Mouse (Mus musculus) thymus, postnatal 10 days (tissue): ENCODE measurements around the gene Ppp2r3c.
"Not testable (repeated sequence)": the region's sequence is repeated elsewhere in the genome, so short reads cannot be mapped to it uniquely, and the experiment has no call there.

Experiments used
- DNase-seq, 2 experiments: peaks; one replicate each; pipeline ENCODE4 v3.0.0; 2021; ENCODE audit warnings: low spot score in 2 of 2

Ppp2r3c gene

DNA sequence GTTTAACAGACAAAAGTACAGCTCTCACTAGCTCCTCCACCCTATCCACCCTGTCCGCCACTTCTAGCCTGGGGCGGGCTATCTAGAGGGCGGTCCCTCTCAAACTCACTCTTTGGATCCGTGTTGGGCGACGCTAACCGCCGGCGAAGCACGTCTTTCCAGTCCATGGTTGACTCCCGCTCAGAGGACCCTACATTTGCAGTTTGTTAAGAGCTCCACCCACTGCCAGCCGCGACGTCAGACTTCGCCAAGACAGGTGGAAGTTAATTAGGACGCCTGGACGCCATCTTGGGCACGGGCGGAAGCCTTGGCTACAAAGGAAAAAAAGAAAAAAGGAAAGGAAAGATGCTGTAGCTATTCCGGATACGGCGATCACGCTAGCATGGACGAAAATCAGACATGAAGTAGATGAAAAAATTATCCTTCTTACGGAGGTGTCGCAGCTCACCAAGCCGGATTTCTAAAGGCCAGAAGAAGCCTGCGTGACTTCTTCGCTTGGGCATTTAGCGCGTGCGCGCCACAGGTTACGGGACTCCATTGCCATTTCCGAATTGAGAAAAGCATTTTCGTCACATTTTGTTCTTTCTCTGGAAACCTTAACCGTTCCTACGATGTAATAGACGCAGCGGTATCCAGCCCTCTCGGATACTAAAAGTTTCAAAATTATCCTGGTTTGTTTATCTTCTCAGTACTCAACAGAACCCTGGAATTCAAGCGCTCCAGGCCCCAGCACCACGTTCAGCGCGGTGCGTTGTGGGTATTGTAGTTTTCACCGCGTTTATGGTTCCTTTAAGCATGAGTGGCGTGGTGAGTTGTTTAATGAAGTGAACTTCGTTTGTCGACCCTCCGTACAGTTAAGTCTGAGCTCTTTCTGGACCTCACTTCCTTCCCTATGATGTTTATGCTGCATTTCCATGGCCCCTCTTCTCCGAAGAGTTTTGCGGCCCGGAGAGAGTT, at the start of gene Ppp2r3c:
Gene Ppp2r3c, minus strand, starts transcription at position 514 of the 957 bp plus-strand sequence.
- peak; percentile 84 to 85 for DNase-seq

DNA sequence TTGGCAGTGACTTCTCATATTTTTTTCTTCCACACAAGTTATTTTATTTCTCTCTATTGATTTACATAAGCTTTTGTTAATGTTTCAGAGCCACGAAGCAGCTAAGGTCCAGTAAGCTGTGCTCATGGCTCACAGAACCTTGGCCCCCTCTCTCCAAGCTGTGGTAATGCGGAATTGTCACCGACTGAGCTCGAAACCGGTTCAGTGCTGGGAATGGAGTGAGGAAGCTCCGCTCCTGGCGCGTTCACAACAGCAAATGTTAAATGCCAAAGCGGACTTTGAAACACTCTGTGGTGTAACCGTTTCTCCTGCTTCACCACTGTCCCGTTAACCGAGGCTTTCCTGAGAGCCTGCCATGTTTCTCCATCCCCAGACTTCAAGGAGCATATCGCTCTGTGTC, 41.8 kb upstream of the Ppp2r3c start:
- DNase-seq, result no peak

DNA sequence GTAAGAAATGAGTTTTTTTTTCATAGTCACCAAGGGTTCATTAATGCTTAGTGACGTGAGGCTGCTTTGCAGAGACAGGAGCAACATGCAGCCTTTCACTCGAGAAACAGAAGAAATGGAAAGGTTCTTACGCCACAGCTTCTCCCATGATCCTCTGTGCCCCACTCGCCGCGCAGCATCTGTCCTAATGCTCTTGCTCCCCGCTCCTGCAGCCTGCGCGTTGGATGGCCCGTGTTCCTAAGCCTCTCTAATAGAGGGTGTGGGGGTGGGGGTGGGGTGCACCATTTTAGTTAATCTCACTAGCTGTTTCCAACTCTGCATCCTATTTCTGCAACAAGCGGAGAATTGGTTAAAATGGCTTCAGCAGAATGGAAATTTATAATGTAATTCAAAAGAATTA, 41.2 kb upstream of the Ppp2r3c start:
- DNase-seq, result no peak

DNA sequence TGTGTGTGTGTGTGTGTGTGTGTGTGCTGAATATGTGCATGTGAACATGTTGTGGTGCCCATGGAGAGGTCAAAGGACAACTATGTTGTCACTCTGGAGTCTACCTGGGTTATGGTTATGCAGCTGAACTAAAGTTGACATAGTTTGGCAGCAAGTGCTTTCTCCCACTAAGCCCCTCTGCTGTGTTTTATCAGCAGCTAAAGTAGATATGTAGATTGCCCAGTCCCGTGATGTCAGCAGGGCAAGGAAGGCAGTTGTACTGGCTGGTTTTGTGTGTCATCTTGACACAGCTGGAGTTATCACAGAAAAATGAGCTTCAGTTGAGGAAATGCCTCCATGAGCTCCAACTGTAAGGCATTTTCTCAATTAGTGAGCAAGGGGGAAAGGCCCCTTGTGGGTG, 40.2 kb upstream of the Ppp2r3c start:
- not testable (repeated sequence) for DNase-seq

DNA sequence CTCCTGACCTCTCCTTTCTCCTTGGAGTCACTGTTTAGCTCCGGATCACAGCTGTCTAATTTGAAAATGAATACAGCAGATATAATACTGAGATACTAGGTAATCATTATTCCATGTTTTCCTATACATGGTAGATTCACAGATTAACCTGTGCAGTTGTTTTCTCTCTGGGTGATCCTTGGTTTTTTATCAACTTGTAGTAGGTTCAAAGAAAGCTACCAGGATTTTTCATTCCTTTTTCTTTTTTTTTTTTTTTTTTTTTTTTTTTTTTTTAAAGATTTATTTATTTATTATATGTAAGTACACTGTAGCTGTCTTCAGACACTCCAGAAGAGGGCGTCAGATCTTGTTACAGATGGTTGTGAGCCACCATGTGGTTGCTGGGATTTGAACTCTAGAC, 35.7 kb upstream of the Ppp2r3c start:
- DNase-seq, result not testable (repeated sequence)

DNA sequence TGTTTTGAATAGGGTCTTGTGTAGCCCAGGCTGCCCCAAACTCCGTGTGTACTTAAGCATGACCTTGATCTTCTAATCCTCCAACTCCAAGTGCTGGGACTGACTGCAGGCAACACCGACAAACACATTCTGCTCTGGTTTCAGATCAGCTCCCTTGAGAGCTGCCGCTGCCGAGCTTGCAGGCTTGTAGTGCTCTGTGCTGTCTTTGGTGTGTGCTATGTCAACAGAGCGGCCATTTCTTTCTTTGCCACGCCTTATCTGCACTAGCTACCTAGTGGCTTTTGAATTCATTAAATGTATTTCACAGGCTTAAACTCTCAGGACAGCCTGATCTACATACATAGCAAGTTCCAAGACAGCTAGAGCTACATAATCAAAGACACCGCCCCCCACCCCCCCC, 30.9 kb upstream of the Ppp2r3c start:
- no peak for DNase-seq

DNA sequence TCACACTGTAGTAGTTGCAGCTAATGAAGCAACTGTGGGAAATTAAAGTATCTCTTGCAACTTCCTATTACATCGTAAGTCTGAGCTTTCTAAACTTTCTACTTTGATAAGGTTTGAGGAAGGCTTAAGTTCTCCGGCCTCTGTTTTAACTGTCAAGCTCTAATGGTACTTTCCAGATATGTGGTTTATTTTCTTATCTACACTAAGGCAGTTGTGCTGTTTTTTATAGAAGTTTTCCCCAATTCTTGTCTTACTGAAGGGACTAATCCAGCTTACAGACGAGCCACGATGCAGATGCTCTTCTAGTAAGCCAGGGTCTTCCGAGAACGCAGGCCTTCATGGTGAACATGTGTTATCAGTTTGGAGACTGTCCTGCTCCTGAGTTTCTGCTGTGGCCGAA, 26.6 kb upstream of the Ppp2r3c start:
- DNase-seq, result no peak

DNA sequence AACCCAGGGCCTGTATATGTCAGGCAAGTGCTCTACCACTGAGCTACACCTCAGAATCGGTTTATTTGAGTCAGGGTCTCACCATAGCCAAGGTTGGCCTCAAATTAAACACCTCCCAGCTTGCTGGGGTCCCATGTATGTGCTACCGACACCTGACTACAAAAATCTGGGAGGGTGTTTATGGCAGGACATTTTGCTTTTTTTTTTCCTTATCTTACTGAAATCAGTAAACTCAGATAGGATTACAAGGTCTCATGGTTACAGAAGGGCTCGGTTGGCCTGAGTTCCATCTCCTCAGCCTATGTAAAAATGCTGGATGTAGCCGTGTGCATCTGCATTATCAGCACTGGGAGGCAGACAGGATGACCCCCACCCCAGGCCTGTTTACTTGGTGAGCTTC, 26.0 kb upstream of the Ppp2r3c start:
- no peak for DNase-seq

DNA sequence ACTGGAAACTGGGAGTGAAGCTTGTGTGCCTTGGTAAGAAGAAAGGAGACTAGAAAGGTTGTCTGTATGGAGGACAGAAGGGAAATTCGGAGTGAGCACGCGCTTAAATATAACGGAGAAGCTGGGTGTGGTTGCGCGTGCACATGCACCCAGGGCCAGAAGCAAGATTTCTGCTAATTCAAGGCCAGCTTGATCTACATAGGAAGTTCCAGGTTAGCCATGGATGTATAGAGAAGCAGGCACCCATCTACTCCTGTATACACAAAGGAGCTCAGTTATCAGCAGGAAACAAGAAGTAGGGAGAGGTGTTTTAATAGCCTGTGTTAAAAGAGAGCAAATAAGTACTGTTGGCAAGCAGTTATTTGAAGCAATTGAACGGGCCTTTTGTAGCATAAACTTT, 22.9 kb upstream of the Ppp2r3c start:
- no peak for DNase-seq

DNA sequence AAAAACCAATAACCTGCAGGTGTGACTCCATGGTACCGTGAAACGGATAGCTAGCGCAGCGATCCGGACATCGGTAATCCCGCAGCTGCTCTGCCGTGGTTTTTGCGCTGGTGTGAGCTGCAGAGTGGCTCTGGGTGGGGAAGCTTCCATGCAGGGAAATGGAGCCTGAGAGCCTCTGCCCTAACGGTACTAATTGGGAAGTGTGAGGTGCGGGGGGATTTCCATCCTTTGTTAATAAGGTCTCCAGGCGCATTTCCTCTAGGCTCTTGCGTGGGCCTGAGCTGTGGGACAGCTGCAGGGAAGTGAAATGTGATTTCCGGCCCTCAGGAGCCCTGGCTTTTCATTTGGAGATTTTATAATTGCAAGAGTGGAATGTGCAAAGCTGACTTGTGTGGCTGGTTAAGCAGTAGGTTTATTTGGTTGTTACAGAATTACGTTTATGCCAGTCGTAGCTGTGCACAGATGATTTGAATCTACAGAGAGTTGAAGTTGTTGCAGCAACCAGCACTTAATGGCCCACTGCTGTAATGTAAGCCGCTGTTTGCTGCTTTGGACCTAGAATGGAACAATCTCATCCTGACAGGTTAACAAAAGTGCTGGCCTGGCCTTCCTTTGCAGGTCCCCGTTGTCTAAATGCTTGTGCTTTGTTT, 19.0 kb upstream of the Ppp2r3c start:
- DNase-seq, result no peak

DNA sequence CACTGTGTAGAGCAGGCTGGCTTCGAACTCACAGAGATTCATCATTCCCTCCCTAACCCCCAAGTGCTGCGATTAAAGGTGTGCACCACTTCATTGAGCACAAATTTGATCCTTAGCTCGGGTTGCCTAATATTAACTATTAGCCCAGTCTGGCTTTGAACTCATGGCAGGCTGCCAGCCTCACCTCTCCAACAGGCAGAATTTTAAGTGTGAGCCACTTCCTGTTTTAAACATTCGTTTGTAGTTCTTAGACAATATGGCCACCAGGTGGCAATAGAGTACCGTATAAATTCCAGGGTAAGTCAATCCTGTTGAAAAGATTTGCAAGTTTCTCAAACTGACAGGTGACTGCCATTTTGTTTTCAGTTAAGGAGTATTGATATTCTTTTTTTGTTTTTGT, 12.4 kb upstream of the Ppp2r3c start:
- DNase-seq, result peak; percentile 74 to 91

DNA sequence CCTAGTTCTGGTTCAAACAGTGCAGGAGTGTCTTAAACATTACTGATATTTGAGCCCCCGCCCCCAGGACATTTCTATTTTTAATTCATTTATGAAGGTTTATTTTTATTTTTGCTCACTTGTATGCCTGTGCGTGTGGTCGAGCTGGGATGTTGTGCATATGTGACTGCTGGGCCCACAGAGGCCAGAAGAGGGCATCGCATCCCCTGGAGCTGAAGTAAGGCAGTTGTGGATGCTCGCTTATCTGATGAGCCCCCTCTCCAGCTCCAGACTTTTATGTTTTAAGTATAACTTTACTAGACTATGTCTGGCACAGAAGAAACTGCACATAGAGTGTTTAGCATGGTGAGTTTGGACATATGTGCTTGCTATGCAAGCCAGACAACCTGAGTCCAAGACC, 11.1 kb upstream of the Ppp2r3c start:
- DNase-seq, result no peak

DNA sequence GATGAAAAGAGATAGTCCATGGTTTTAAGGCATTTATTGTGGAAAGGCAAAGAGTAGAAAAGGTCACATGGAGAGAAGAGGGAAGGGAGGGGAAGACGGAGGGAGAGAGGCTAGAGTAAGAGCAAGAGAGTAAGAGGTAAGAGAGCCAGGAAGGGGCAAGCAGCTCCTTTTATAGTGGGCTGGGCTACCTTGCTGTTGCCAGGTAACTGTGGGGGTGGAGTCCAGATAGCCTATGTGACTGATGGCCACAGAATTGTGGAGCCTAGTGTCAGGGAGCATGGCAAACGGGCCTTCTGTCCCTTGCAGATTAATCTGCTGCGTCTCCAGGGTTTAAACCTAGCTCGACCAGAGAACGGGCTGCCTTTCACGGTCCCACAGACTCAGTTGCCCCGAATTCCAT, 9.0 kb upstream of the Ppp2r3c start:
- DNase-seq, result no peak

DNA sequence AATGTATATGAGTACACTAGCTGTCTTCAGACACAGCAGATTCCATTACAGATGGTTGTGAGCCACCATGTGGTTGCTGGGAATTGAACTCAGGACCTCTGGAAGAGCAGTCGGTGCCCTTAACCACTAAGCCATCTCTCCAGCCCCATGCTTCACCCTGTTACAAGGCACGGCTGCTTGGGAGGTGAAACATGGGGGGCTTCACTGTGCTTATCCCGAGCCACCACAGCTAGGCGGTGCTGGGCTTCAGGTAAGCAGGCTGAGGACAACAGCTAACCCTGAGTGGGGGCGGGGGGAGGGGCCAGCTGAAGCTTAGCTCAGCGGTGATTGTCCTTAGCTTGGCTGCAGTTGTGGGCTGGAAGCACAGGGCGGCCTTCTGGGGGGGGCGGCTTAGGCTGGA, 6.7 kb upstream of the Ppp2r3c start:
- DNase-seq, result no peak

DNA sequence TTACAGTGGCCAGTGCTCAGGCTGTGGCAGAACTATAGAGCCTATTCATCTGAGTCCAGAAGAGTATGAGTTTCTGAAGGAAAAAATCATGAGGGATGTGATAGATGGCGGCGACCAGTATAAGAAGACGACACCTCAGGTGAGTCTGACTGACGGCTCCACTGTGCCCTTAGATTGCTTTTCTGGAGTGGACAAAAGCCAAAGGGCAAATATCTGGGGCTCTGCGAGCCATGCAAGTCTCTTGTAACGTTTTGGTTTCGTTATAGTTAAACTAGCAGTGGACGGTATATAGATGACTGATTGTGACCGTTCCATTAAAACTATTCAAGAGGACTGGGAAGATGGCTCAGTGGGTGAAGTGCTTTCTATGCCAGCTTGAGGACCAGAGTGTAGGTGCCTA, 5.9 kb upstream of the Ppp2r3c start:
- DNase-seq, result no peak

DNA sequence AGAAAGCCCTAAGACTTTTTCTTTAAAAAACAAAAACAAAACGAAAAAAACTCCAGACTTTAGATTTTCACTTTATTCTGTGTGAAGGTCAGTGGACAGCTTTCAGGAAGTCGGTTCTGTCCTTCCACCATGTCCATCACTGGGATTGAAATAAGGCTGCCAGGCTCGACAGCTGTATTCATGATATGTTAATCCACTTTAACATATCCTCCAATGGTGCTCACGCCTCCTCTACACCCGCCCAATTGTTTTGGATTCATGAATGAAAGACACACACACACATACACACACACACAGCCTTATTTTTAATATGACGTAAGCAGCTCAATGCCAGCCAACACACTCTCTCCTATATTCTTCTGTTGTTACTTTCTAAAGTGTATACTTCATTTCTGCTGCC, 4.8 kb upstream of the Ppp2r3c start:
- no peak for DNase-seq

DNA sequence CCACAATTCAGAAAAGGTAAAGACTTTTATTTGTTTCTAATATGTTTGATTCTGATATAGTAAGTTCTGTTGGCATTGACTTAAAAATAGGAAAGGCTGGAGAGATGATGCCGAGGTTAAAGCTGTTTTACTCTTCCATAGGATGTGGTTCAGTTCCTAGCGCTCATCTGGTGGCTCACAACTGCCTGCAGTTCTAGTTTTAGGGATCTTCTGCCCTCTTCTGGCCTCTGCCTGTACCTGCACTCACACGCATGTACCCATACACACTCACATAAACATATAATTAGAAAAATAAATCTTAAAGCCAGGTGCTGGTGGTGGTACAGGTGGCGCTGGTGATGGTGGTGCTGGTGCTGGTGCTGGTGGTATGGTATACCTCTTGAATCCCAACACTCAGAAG, 3.6 kb upstream of the Ppp2r3c start:
- DNase-seq, result no peak

DNA sequence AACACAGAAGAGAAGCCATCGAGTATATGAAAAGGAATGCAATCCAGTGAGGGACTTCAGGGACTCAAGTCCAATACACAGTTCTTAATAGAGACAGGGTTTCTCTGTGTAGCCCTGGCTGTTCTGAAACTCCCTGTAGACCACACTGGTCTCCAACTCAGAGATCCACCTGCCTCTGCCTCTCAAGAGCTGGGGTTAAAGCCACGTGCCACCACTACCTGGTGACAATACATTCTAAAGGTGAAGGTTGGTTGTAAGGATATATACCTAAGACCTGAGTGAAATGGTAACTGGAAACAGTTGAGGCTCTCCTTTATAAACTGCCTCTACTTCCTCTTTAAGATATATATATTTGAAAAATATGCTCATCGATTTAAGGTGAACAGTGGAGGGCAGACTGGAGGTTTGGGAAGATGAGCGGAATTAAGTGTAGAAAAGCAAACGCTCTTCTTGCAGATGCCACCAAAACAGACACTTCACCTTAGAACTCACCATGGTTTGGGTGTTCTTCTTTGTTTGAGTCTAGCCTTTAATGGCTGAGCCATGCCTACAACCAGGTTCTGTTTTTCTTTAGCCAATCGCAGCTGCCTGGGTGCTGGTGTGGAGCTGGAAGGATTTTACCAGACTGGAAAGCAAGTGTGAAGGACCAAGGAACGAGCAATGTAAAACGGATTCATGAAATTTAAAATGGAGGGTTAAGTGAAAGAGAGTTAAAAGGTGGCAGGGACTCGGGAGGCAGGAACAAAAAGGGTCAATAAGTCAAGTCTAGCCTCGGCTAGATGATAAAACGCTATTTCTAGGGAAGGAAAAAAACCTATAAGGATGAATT, 1.1 kb downstream of the Ppp2r3c start:
- no peak for DNase-seq

DNA sequence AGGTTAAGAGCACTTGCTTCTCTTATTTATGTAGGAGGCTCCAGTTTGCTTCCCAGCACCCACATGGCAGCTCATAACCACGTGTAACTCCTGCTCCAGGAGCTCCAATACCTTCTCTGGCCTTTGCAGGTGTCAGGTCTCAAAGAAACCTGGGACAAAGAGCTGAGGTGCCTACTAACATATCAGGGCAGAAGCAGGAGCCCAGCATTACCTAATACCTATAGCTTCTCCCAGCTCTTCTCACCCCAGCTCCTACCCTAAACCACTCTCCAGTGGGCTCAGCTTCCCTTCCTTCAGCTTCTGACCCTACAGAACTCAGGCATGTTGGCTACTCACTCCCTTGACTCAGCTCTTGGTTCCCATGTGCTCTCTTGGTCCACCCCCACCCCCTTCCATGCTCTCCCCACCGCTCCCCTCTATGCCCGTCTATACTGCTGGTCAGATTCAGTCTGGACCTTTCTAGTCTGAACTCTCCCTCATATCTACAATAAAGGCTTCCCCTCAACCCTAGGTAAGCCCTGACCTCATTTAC, 1.9 kb downstream of the Ppp2r3c start:
- DNase-seq, result no peak

DNA sequence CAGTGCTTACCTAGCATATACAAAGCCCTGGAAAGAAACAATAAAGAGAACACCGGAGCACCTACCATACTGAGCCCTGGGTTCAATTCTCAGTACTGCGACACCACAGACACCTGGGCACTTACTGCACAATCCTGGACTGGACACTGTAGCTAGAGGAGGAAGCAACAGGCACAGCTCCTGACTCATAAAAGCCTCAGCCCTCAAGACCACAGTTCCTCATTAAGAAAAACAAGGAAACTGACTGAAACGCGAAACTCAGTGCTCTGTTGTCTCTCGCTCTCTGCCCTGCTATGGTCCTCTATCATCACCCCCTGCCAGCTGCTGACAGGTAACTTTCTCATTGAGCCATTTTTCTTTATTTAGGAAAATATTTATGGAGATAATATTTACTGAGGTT, 3.5 kb downstream of the Ppp2r3c start, which contains the start of gene 1110008L16Rik:
Gene 1110008L16Rik, plus strand, starts transcription at position 242 of the 400 bp plus-strand sequence.
- no peak for DNase-seq

DNA sequence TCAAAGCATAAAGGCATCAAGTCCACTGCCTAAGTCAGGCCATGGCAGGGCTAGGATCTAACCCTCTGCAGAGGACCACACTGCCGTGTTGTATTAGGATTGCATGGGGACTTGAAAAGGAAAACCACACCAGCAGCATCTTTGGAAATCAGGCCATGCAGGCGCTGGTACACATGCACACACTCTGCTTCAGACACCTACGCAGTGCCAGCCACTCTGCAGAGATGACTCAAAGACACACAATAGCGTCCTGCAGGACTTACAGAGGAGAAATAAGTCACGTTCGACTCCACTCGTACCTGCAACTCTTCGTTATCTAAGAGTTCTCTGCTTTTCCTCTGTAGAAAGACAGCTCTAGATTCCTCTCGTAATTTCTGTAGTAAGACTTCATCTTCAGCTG, 4.7 kb downstream of the Ppp2r3c start:
- no peak for DNase-seq

DNA sequence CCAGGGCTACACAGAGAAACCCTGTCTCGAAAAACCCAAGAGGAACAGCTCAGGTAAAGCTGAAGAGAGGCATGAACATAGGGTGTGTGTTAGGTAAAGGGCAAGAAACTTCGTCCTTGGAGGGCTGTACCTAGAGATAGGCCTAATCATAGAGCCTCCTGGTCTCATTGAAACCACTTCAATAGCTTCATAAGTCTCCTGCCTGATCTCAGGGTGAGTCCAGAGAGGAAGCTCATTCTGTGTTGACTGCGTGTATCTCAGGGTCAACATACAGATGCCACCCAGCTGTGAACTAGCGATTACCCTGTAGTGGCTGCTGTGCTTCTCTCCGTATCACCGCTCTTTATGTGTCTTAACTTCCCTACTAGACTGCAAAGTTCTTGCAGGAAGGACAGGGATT, 25.2 kb downstream of the Ppp2r3c start:
- not testable (repeated sequence) for DNase-seq
